Mouse (Mus musculus) heart, adult 2 months (tissue): Measurements from ENCODE around the gene Mllt3. TPM values are rescaled to one million over a fixed set of nuclear protein-coding genes. Genes with fewer than 3 reads are reported as not detected.

Experiments
- DNase-seq, 2 experiments: peaks; one replicate each; pipeline ENCODE4 v3.0.0; 2021
- H3K27ac ChIP-seq: fragments of 200-600 bp; 2 replicates; pipeline ENCODE4 v1.8.1; 2022
- H3K27me3 ChIP-seq: fragments of 200-500 bp; 2 replicates; pipeline ENCODE4 v1.6.1; 2012; ENCODE audit warnings: mild to moderate bottlenecking, low read length, inconsistent platforms, mixed read lengths; ENCODE audit not compliant: control insufficient read depth, insufficient read depth
- H3K36me3 ChIP-seq: fragments of 200-500 bp; 2 replicates; pipeline ENCODE4 v1.6.1; 2012; ENCODE audit warnings: low read length, inconsistent platforms; ENCODE audit not compliant: control insufficient read depth, insufficient read depth
- H3K4me1 ChIP-seq: fragments of 200-500 bp; 2 replicates; pipeline ENCODE4 v1.6.1; 2011; ENCODE audit warnings: low read length; ENCODE audit not compliant: control insufficient read depth, insufficient read depth
- H3K4me3 ChIP-seq: fragments of 200-600 bp; 2 replicates; pipeline ENCODE4 v1.8.1; 2022
- H3K79me2 ChIP-seq: fragments of 200-500 bp; replicated peaks from 2 replicates; pipeline ENCODE4 v1.6.1; 2012; ENCODE audit warnings: mild to moderate bottlenecking, inconsistent platforms, low read length, moderate library complexity, mixed read lengths; ENCODE audit not compliant: control insufficient read depth, insufficient read depth
- H3K9ac ChIP-seq: fragments of 200-500 bp; 2 replicates; pipeline ENCODE4 v1.6.1; 2012; ENCODE audit warnings: low read depth, mild to moderate bottlenecking, control low read depth, inconsistent platforms, low read length, mixed read lengths
- CTCF ChIP-seq: fragments of 200-600 bp; IDR thresholded peaks from 2 replicates; pipeline ENCODE4 v1.8.1; 2022; ENCODE audit warnings: antibody characterized with exemption, mild to moderate bottlenecking, moderate library complexity
- EP300 ChIP-seq: fragments of 200-500 bp; IDR thresholded peaks from 2 replicates; pipeline ENCODE4 v1.6.1; 2011; ENCODE audit warnings: low read depth, low read length, control low read depth; ENCODE audit not compliant: insufficient read depth
- POLR2A ChIP-seq: fragments of 200-500 bp; IDR thresholded peaks from 2 replicates; pipeline ENCODE4 v1.6.1; 2011; ENCODE audit warnings: mild to moderate bottlenecking, low read depth, low read length, control low read depth; ENCODE audit not compliant: insufficient read depth
- WGBS: fragments of 180-500 bp; shearing (Covaris S2); methylation state at CpG from one replicate; pipeline ENCODE4 v1.1.7; 2018; 5-methylcytosine and 5-hydroxymethylcytosine counted together
- intact Hi-C: fragments of 180-260 bp; cut with DNase I; formaldehyde crosslinking; loops from one replicate; pipeline ENCODE4 v1.15.1; 2025
- polyA plus RNA-seq: library from polyadenylated mRNA; depleted of rRNA; stranded (reverse); fragments of >200 nt; gene quantifications from 2 replicates; pipeline ENCODE4 v1.2.3, GENCODE M21; 2012; rRNA removed
- total RNA-seq, 2 experiments: library from RNA; stranded (reverse); gene quantifications; 2 replicates each; pipeline ENCODE4 v1.2.3; 2021

The Mllt3 gene
- total and polyA plus RNA-seq, 3 experiments = 3.8 to 15.2 (median 11.0) TPM

DNA sequence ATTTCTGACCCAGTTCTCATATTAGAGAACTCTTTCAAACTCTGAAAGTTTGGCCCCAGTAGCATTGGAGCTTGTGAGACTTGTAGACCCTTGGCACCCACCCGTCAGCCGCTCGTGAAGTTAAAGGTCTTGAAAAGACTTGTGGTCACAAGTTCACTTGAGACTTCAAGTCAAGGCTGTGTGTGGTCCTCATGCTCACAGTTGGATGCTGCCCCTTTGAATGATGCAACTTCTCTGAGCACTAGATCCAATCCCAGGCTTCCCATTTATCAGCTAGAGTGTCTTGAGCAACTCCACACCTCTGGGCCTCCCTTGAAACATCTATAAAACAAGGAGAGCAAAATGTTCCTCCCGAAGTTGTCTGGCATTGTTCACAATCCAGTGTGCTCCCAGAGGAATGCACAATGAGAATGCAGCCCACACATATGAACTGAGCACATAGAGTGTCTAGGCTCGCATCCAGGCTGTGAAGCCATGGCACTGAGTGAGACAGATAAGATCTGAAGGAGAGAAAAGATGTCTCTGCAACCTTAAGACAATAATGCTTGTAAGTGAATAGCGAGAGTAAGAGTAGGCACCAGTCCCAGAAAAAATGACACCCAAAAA lies 295.9 kb downstream of the Mllt3 start:
- DNase-seq = peak in 1 of 2 experiments; percentile 33
- Histone ChIP-seq H3K4me3 (no peak overlapping the region), H3K79me2 (no peaks in the 10 kb centered on the region), H3K27ac (no peak overlapping the region), H3K4me1 (no peaks in the 10 kb centered on the region; the same call in 1 of the 2 replicates), H3K36me3 (no peaks in the 10 kb centered on the region), H3K9ac (no peak overlapping the region), H3K27me3 (no peaks in the 10 kb centered on the region)
- TF ChIP-seq POLR2A (no peak), CTCF (no peak), EP300 (no peak)
- intact Hi-C loops = no loop called here
- WGBS = 65% methylated on average over 6 of the region's 6 CpGs

DNA sequence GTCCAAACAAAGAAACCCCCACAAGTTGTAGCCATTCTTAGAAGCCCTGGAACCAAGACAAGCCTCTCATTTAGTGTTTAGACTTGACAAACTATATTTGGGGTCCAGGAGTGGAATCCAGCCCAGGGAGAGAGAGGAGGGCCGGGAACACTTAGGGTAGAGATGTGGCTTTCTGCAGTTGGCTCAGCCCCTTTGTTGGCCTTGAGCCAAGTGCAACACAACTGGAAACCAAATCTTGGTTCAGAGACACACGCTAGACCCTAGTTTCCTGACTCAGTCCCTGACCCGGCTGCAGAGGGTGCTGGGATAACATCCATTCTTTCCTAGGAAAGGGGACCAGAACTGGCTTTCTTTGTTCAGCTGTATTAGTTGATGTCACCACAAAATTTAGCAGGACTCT lies 296.4 kb downstream of the Mllt3 start:
- H3K27me3 ChIP-seq = no peaks in the 10 kb centered on the region
- intact Hi-C loops = no loop called here
- H3K36me3 ChIP-seq = no peaks in the 10 kb centered on the region
- peak in 1 of 2 experiments; percentile 10 for DNase-seq
- H3K79me2 ChIP-seq = no peaks in the 10 kb centered on the region
- H3K27ac ChIP-seq = no peak overlapping the region
- no peaks in the 10 kb centered on the region; the same call in 1 of the 2 replicates for H3K4me1 ChIP-seq
- no peak overlapping the region for H3K9ac ChIP-seq
- TF ChIP-seq CTCF (no peak), EP300 (no peak)
- no peak overlapping the region for H3K4me3 ChIP-seq
- WGBS = 15% methylated on average over 3 of the region's 3 CpGs

DNA sequence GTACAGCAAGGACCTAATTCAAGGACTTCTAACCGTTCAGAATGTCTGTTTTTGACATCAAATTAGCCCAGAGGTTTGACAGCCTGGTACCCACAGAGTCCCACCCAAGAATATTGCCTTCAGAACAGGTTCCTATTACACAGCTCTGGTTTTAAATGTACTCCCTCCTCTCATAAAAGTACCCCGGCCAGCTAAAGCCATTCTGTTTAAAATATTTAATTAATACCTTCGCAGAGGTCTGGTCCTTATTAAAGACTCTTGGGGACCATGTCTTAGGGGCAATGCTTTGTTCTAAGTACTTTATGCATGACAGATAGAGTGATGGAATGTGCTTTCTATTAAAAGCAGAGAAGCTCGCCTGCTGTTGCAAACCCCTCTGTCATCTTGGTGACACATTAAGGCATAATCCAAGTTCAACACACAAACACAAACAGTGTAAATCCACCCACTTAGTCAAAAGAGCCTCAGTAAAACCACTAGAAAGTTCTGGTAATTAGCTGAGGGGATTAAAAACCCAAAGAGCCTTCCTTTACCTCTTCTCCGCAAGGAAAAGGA lies 302.0 kb downstream of the Mllt3 start:
- H3K27ac ChIP-seq = no peak overlapping the region

DNA sequence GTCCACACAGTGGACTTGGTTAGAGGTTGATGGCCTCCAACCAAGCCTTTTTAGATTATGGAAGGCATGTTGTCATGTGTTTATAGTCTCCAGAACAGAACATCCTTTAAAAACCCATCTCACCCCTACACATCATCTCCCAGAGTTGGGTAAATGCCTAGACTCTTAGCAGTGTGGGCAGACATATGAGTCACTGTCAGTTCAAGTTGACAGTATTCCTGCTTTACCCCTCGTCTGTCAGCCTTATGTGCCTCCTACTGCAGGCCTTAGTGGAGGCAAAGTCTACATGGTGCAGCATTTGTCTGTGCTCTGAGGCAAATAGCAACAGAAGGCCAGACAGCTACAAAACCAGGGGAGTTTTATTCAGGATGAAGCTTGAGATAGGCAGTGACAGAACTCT lies 304.6 kb downstream of the Mllt3 start:
- H3K27me3 ChIP-seq = no peaks in the 10 kb centered on the region
- no peak overlapping the region for H3K27ac ChIP-seq
- no peaks in the 10 kb centered on the region for H3K4me1 ChIP-seq
- no peak overlapping the region for H3K4me3 ChIP-seq
- no peaks in the 10 kb centered on the region for H3K36me3 ChIP-seq
- H3K79me2 ChIP-seq = no peaks in the 10 kb centered on the region
- WGBS = 62% methylated on average over 1 of the region's 1 CpGs
- no peak for DNase-seq
- no peak overlapping the region for H3K9ac ChIP-seq
- intact Hi-C loops = no loop called here
- TF ChIP-seq EP300 (no peak), POLR2A (no peak), CTCF (no peak)

More for the DNA sequence above, 302.0 kb downstream of the Mllt3 start:
- Histone ChIP-seq H3K9ac (no peak overlapping the region), H3K4me1 (no peaks in the 10 kb centered on the region), H3K27me3 (no peaks in the 10 kb centered on the region), H3K36me3 (no peaks in the 10 kb centered on the region), H3K79me2 (no peaks in the 10 kb centered on the region), H3K4me3 (no peak overlapping the region)
- no peak for TF ChIP-seq CTCF
- no peak for TF ChIP-seq EP300
- TF ChIP-seq POLR2A = no peak
- intact Hi-C loops = no loop called here
- 73% methylated on average over 5 of the region's 5 CpGs for WGBS
- DNase-seq = no peak

DNA sequence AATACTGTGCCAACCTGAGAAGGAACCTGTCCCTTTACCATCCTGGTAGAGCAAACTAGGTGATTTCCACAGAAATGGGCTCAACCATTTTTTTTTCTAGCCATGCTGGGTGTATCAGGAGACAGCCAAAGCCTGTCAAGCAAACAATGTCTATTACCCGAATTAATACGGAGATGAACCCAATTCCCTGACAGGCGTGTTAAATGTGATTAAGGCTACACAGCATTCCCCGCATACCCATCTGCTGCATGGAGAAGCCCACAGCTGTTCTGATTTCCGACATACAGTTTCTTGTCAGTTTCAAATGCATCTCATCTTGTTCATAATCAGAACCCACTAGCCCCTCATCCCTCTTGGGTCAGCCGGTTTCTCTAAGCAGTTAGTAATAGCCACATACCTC lies 309.7 kb downstream of the Mllt3 start:
- no peak overlapping the region for H3K4me3 ChIP-seq
- 89% methylated on average over 6 of the region's 6 CpGs for WGBS
- no peak for TF ChIP-seq CTCF
- TF ChIP-seq POLR2A = no peak
- no peak for TF ChIP-seq EP300
- no peak overlapping the region for H3K27ac ChIP-seq
- no peaks in the 10 kb centered on the region for H3K4me1 ChIP-seq
- H3K27me3 ChIP-seq = no peaks in the 10 kb centered on the region
- no peak for DNase-seq
- intact Hi-C loops = no loop called here
- H3K36me3 ChIP-seq = no peaks in the 10 kb centered on the region
- H3K79me2 ChIP-seq = no peaks in the 10 kb centered on the region
- H3K9ac ChIP-seq = no peak overlapping the region

Other genes starting within 250 kb of the Mllt3 start
- gene Focad, start 61.3 kb upstream of the Mllt3 start, total RNA-seq = 10 to 100 TPM; 12.7 to 15.3 TPM
- 9.5 and 16.0 TPM in 2 replicates for gene Focad, start 61.3 kb upstream of the Mllt3 start, polyA plus RNA-seq